Mouse (Mus musculus) R1 (cell line): Measurements from ENCODE around the gene Agpat3.
A peak's percentile ranks its signal among the peaks of the same experiment; 100 is the strongest.

Experiments used
- DNase-seq: peaks from one replicate; pipeline ENCODE4 v3.0.0-alpha.2; 2018; ENCODE audit warnings: low read depth, low spot score

Gene Agpat3

DNA sequence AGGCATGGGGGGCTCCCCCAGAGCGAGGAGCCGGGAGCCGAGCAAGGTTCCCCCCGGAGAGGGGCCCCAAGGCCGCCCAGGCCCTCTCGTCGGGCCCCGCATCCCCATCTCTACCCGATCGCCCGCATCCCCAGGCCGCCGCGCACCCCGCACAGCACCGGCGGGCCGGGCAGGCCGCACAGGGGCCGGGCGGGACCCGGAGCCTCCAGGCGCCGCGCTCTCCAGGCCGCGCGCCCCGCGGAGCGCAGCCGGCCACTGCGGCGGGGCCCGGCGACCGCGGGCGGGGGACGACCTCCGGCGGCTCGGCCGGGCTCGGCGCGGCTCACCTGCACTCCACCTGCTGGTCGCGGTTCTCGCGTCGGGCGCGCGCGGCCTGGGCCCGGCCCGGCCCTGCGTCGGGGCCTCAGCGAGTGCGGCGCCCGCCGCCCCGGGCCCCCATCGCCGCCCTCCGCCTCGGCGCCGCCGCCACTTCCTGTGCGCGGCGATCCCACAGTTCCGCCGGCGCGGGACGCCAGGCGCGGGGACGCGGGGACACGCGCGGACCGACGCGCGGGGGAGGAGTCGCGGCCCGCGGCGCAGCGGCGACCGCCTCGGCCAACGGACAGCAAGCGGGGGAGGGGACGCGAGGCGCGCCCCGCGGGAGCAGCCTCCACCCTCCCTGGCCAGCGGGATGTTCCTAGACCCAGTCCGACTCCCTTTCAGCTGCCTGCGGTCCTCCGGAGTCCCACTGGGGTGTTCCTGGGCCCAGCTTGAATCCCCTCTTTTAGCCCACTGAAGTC lies at the start of gene Agpat3:
TSS of gene Agpat3 (minus strand) at position 603 of the 779 bp plus-strand sequence.
- peak; percentile 23 for DNase-seq

DNA sequence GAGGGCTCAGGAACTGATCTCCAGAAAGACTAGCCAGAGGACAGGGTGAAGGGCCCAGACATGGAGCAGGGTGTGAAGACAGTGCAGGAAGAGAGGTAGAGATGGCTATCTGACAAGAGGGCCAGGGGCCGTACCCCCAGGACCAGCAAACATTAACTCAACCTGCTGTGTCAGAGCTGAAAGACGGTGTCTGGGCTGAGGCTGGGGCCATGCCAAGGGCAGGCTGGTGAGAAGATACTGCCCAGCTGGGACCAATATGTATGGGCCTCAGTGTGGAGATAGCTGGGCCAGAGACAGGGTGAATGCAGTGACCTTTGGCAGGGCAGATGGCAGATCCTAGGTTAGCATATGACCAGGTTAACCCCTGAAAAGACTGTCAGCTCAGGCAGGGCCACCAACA lies 48.8 kb upstream of the Agpat3 start:
- DNase-seq = no peak

DNA sequence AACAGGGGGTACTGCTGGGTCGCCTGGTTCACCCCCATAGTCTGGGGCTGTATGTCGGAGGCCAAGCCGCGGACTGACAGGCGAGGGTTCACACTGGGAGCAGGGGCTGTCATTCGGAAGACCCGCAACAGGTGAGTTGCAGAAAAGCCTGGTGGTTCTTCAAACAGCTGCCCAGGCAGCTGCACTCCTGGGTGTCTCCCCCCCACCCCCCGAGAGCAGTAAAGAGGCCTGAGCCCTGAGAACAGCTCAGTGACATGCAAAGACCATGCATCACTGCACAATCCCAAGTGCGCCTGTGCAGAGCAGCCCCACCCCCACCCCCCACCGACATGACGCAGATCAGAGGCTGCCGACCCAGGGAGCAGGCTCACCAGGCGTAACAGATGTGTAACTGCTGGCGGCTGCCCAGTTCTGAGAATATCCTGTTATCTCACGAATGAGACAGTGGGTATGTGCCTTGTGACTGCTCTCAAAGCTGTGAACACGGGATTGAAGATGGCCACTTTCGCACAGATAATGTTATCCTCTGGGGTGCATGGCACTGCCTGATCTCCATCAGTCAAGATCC lies 46.9 kb upstream of the Agpat3 start:
- DNase-seq = peak; percentile 40

DNA sequence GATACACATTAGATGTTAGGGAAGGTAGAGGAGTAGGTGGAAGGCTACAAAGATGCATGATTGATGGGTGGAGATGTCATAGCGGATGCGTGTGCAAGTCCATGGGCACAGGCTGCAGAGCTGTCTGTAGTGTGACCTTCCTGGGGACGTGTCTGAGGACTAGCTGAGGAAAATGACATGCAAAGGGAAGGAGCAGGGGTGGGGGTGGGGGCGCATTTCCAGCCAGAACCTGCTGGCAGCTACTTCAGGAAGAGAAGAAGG lies 44.3 kb upstream of the Agpat3 start:
- DNase-seq = no peak

DNA sequence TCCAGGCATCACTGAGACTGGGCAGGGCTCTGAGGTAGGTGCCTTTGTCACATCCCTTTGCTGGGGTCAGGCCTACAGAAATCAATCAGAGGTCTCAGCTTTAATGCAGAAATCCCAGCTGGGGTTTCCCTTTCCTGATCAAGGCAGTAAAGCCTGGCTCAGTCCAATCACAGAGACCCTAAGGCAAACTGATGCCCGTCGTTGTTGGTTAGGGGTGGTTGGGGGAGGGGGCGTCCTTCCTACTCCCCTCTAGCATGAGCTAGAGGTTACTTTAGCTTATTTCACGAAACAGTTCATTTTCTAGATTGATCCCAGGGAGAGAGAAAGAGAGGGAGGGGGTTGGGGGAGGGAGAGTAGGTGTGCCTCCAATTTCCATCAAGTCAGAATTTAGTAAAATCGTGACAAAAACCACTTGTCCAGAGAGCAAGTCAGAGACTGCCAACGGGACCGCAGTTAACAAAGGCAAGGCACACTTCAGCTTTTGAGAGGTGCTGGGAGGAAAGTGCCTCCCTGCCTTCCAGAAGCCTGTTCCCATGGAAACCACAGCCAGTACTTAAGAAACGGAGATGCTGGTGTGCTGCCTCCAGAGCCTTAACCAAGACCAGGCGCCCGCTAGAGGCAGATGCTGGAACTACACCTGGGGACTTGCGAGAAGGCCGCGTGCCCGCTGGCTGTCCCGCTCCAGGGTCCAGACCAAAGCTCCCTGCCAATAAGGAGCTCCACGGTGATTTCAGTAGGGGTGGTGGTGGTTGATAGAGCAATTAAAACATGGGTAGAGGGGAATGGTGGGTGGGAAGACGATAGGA lies 43.7 kb upstream of the Agpat3 start:
- DNase-seq = peak; percentile 99

DNA sequence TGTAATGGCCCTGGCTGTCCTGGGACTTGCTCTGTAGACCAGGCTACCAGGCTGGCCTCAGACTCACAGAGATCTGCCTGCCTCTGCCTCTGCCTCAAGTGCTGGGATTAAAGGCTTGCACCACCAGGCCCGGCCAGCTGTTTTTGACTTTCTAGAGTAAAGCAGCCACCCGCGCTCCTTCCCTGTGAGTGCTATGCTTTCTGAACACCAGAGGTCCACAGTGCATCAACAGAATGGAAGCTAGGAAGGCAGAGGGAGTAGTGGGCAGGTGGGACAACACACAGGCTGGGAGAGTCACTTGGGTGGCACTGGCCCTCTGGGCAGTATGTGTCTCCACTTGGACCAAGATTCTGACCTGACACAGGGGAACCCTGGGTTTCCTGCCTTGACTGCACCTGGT lies 43.1 kb upstream of the Agpat3 start:
- DNase-seq = no peak

DNA sequence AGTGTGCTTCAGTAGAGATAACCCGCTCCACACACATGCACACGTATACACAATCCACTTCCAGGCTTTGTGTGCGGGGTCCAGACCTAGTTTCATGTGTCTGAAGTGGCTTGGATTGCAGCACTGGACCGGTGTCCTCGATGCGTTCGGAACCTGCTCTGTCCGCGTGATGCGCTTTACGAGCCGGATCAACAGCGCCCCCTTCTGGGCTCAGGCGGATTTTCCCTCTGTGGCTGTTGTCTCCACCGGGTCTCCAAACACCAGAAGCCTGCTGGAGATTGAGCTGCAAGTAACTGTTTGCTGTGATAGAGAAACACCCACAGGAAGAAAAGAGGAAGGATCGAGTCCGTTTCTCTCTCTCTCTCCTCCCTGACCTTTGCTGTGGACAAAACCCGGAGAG lies 39.8 kb upstream of the Agpat3 start:
- DNase-seq = peak; percentile 72

DNA sequence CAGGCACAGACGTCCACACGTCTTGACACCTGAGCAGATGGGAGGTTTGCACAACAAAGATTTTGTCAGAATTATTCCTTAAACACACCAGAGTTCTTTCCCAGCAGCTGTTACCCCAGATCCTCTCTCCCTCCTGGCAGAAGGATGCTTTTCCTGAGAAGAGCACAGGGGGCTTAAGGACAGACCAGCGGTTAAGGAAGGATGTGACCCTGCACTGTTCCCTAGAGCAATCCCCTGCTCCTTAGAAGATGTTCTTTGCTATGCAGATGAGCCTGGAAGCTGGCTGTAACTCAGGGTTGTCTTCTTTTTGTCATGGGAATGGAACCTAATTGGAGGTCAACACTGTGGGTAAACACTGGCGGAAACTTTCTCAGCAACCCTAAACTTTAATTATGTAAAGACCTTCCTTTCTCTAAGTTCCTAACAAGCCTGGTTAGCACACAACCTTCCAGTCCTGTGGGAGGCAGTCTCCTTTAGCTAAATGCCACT lies 38.7 kb upstream of the Agpat3 start:
- DNase-seq = peak; percentile 89

DNA sequence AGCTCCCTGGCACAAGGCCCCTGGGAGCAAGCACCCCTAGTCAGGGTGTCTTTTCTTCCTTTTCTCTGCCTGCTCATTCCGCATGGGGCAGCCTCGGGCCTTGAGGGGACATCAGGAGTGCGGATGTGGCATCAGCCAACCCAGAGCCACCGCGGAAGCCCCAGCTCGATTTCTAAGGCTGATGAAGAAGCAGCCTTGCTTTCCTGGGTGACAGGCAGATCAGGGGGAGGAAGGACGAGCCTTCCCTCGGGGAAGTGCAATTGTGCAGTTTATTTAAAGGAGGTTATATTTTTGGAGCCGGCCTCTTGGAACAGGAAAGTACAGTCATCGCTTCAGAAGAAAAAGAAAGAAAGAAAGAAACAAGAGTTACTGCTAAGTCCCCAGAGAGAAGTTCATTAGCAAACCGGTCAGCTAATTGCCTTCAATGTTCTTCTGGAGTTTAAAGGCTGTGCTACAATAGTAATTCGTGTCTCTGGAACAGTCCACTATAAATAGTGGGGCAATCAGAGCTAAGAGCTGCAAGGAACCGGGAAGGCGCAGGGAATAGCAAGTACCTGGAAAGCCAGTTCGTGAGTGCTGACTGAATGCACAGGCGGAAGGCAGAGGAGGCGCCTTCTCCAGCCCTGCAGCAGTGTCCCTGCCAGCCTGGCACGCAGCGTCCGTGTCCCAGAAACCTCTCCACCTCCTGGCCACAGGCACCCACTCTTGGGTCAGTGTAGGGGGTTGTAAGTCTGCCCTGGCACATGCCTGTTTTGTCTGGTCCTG lies 36.1 kb upstream of the Agpat3 start:
- DNase-seq = no peak

DNA sequence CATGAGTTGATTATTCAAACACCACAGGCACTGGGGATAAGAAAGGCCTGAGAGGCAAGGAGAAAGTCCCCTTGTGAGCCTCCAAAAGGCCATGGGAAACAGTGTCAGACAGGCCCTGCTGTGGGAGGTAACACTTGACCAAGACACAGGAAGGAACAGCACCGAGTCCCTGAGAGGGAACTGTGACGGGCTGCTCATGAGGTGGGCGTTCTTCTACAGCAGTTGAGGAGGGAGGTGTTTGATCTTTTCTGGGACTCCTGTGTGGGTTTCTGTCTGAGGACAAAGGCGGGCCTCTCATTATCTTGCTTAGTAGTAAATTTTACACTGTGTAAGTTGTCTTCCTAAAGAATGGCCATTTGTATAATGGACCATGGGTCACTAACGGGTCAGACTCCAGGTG lies 33.2 kb upstream of the Agpat3 start:
- DNase-seq = no peak

DNA sequence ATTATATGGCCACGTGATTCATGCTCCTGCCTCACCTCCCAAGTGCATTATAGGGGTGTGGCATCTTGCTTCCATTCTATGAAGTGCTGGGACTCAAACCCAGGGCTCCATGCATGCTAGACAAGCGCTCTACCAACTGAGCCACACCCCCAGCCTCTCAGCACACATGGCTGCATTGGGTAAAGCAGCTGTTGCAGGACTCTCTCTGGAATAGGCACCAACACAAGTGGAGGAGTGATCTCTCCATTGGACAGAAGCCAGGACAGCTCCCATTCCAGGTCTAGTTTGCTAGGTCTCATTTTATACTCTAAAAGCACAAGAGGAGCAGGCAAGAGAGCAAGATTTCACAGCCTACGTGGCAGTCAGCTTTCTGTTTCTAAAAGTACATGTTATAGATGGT lies 31.3 kb upstream of the Agpat3 start:
- no peak for DNase-seq

DNA sequence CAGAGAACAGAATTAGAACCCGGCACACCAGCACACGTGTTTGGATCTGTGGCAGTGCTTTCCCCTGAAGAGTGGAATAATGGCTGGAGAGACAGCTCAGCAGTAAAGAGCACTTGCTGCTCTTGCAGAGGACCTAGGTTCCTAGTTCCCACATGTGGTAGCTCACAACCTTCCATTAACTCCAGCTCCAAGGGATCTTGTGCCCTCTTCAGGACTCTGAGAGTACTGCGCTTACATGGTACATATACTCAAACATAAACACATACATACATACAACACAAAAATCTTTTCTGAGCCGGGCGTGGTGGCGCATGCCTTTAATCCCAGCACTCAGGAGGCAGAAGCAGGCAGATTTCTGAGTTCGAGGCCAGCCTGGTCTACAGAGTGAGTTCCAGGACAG lies 26.2 kb upstream of the Agpat3 start:
- peak; percentile 85 for DNase-seq

DNA sequence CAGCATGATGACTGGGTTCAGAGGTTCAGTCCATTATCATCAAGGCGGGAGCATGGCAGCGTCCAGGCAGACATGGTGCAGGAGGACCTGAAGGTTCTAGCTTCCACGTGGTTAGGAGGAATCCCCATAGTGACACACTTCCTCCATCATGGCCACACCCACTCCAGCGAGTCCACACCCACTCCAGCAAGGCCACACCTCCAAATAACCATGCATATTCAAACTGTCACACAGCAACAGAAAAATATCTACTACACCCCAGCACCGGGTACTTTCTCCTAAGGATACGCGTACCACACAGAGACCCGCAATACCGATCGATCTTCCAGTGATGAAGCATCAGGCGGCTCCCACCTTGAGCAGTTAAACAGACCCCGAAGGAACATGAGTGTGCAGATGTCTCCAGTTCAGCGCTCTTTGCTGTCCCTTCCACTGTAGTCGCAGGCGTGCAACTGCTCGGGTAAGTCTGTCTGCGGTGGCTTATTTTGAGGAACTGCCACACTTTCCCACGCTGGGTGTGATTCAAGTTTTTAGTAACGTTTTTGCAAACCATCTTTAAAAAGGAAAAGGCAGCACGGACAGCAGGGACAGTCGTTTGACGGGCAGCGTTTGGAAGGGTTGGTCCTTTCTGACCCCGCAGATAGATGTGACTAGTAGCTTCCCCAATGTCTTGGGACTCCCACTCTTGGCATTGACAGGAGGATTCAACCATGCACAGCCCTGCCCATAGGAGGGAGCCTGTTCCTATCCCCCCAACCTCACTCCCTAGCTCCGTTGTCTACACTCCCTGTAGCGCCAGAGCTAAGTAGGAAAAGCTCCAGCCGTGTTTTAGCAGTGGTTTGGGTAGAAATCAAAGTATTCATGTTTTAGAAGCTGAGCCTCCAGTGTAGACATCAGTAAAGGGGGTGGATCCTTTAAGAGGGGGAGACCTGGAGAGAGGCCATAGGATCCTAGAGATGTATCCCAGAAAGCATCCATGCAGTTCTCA lies 20.7 kb upstream of the Agpat3 start:
- DNase-seq = peak; percentile 86

DNA sequence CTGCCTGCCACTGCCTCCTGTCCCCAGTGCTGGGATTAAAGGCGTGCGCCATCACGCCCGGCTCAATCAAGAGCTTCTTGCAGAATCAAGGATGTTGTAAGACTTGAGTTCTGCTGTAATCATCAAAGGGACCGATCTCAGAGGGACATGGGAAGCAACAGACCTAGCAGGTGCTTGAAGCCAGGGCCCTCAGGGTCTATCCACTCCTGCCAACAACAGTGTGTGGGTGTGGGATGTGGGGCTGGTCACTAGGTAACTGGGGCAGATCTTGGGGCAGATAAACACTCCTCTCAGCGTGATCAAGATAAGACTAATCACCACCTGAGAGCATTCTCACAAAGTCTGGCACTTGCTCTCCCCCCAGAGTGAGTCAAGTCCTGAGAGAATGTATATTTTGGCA lies 19.5 kb upstream of the Agpat3 start:
- peak; percentile 25 for DNase-seq

DNA sequence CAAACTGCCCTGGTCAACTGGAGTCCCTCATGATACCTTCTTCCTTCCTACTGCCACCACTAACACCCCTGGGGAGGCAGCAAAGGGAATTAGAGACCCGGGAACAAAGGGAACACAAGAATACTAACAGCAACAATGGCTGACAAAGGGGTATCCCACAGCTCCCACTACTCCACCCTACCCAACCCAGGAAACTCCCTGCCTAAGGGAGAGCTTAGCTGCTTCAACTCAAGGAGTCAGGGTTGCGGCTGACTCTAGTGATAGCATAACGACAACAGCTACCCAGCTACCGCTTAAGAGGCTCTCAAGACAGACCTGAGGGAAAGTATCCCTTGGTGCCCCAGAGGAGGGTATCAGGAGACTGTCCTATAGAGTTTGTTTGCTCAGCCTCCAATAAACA lies 15.3 kb upstream of the Agpat3 start:
- DNase-seq = peak; percentile 78

DNA sequence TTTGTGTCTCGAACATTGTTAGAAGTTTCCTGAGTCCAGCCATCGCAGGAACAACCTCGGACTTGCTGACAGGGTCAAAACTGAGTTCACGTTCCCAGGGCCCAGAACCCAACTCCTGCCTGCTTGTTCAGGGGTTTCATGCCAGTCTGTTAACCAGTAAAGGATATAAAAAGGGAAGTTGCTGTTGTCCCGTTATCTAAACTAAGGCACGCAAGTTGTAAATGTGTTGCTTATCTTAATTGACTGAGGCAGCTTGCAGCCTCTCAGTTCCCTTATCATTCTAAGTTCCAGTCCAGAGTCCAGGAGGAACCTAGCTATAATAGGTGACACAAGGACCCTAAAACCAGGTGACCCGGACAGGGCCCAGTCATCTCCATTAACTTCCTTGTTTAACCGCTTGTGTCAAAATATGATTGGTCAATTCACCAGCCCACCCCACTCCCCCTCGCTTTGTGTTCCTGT lies 14.6 kb upstream of the Agpat3 start:
- no peak for DNase-seq

DNA sequence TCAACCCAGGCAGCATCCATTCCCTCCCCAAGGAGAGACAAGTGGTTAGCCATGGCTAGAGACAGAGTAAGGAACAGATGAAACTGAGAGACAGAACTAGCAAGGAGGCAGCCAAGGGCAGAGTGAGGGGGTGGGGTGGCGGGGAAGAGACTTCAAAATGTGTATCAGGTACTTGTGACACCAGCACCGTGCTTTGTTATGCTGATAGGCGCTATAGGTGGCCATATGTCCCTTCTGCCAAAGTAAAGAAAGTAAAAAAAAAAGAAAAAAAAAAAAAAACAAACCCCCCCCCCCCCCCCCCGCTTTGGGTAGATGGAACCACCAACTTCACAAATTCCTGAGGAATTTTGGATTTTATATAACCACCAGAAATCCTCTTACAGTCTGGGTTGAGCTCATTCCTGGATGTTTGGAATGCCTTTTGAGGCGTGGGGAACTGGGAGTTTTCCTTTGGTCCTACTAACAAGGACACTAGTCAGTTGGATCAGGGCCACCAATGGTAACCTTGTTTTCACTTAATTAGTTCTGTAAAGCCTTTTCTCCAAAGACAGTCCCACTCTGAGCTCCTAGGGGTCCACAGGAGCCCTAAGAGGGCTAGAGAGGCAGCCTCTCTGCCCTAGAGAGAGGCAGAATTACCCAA lies 14.0 kb upstream of the Agpat3 start:
- peak; percentile 84 for DNase-seq

DNA sequence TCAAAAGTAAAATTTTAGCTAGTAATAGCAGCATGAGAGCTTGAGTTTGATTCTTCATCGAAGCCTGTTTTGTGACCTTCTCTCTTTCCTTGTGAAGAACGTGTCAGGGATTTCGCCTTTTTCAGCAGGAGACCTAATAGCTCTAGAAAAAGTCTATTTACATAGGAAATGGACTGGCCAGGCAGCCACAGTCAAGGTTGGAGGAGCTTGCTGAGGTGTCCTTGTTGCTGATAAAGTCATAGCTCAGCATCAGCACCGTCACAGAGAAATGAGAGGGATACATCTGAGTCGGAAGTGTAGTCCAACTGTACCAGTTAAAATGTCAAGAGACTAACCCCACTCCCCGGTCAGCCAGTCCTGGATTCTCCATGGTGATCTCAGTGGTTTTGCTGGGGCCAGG lies 13.3 kb upstream of the Agpat3 start:
- DNase-seq = peak; percentile 52

DNA sequence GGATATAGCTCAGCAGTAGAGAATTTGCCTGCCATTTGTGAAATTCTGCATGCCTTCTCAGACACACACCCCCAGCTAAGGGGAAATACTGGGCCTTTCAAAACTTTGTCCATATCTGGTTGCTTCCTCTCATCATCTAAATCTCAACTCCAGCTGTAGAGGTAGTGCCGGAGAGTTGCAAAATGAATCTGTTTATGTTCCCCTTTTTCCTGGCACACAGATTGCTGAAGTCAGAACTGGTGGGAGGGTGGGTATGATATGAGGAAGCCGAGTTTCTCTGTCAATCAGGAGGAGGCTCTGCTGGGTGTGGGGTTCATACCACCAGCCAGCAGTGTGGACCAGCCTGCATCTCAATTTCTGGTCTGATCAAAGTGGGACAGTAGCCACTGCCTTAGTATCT lies 11.8 kb upstream of the Agpat3 start:
- no peak for DNase-seq

DNA sequence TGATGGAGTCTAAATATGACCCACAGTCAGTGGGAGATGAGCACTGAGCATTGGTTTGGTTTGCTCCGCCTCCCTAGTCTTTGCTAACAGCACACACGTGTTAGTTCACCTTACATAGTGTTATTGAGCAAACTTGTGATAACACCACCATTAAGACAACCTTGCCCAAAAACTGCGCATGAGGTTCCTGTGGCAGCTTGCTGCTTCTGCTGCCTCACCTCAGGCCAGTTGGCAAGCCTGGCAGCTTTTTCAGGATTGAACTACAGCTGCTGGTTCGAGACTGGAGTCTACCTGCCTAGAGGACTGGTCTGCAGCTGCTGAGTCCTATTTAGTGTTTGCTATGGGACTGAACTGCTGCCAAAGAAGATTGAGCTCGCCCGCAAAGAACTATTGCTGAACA lies 11.1 kb upstream of the Agpat3 start:
- no peak for DNase-seq
